22 mouse cellular contexts compared by ENCODE assay signal in genomic region chr6:92762372-92762771, GRCm38 (mm10). TPM values are rescaled to one million over a fixed set of nuclear protein-coding genes. Genes with fewer than 3 reads are reported as not detected.
"Had no signal": no experiment of that assay in that cellular context is flagged by ENCODE, and none has a peak within 500 bp of the region (broad histone marks: within the 10 kb centered on the region; RNA-seq: fewer than 3 reads in every experiment).

No protein-coding gene starts in this region.

- H3K4me3 ChIP-seq: midbrain, embryonic 10.5 days; midbrain, embryonic 12.5 days; myocyte; neural tube, embryonic 13.5 days; neural tube, embryonic 15.5 days had no signal

- H3K9me3 ChIP-seq: midbrain, embryonic 10.5 days; midbrain, embryonic 12.5 days; neural tube, embryonic 13.5 days; neural tube, embryonic 15.5 days had no signal

- ATAC-seq: midbrain, embryonic 16.5 days had no signal

- H3K4me2 ChIP-seq: lung, embryonic 14.5 days; midbrain, embryonic 12.5 days; neural tube, embryonic 13.5 days; neural tube, embryonic 15.5 days had no signal

- H3K36me3 ChIP-seq: midbrain, embryonic 10.5 days; midbrain, embryonic 12.5 days; neural tube, embryonic 13.5 days; neural tube, embryonic 15.5 days had no signal

- H3K27me3 ChIP-seq: midbrain, embryonic 12.5 days; neural tube, embryonic 13.5 days; neural tube, embryonic 15.5 days had no signal

- H3K9ac ChIP-seq: lung, embryonic 14.5 days; midbrain, embryonic 12.5 days; neural tube, embryonic 13.5 days; neural tube, embryonic 15.5 days had no signal

- H3K4me1 ChIP-seq: neural tube, embryonic 13.5 days; neural tube, embryonic 15.5 days had no signal

- DNase-seq: lung, embryonic 14.5 days; lung, postnatal 10 days; lung, postnatal 4 days; midbrain, embryonic 14.5 days; retina, postnatal 1 day; right cerebral cortex, adult 18-20 months; right cerebral cortex, postnatal 25 days; right cerebral cortex, postnatal 4 days; spleen, adult 18-20 months; thymus, adult 18-20 months; thymus, postnatal 14 days; thymus, postnatal 36 days had no signal

- H3K27ac ChIP-seq: midbrain, embryonic 10.5 days; midbrain, embryonic 12.5 days; neural tube, embryonic 13.5 days; neural tube, embryonic 15.5 days had no signal

RNA-seq across cellular contexts. Expression of gene A730049H05Rik, which starts 53.9 kb away (rescaled TPM):
- total RNA-seq: megakaryocyte, adult 5-6 weeks; megakaryocyte-erythroid progenitor cell, adult 5-6 weeks had no signal
- polyA plus RNA-seq: neural tube, embryonic 11.5 days; small intestine, adult 2 months had no signal

RNA-seq across cellular contexts. Expression of gene Prickle2, which starts 56.4 kb away (rescaled TPM):
- total RNA-seq: megakaryocyte, adult 5-6 weeks; megakaryocyte-erythroid progenitor cell, adult 5-6 weeks had no signal
